Mouse (Mus musculus) gastrocnemius, postnatal 36 days (tissue): ENCODE results near the gene Dis3. TPM values are rescaled to one million over a fixed set of nuclear protein-coding genes. Genes with fewer than 3 reads are reported as not detected.
A peak's percentile ranks its signal among the peaks of the same experiment; 100 is the strongest.

Source experiments
- DNase-seq, 2 experiments: peaks; one replicate each; pipeline ENCODE4 v3.0.0; 2022
- intact Hi-C: fragments of 180-260 bp; cut with DNase I; formaldehyde crosslinking; loops from one replicate; pipeline ENCODE4 v1.15.1; 2025
- long read RNA-seq, 2 experiments: library from polyadenylated mRNA; stranded (forward); transcript quantifications; one replicate each; pipeline ENCODE4 v2.0.0; 2021
- total RNA-seq, 2 experiments: library from RNA; stranded (reverse); gene quantifications; 2 replicates each; pipeline ENCODE4 v1.2.3; 2021

Gene Dis3
- total RNA-seq, result 10 to 100 TPM in 1 of 2 experiments, 1 to 10 TPM in 1; 8.1 to 12.0 TPM
- long read RNA-seq, experiment 1, full-length matches to known transcripts, result 2 of 2 reads
- long read RNA-seq, experiment 1, partial matches to known transcripts, result 0 of 2 reads
- long read RNA-seq, experiment 1, other reads (novel, unspliced or antisense), result 0 of 2 reads
- long read RNA-seq, experiment 2, full-length matches to known transcripts, result 3 of 6 reads
- long read RNA-seq, experiment 2, partial matches to known transcripts, result 0 of 6 reads
- long read RNA-seq, experiment 2, other reads (novel, unspliced or antisense), result 3 of 6 reads

- DNase-seq, result peak; percentile 97 to 98
- intact Hi-C loops, result no loop called here
These were observed at the start of gene Dis3, which contains the start of gene Pibf1 for GRCm38 (mm10) chr14:99099267-99099966. Gene Dis3, minus strand, starts transcription at chr14:99099770. Gene Pibf1, plus strand, starts transcription at chr14:99099424.

GRCm38 (mm10) chr14:99146841-99147240 is 47.3 kb upstream of the Dis3 start:
- DNase-seq, result no peak
- intact Hi-C loops, result no loop called here

- intact Hi-C loops, result loop anchor here (5.0 kb wide), 1 partner anchor 750 kb away; no protein-coding TSS in a partner anchor
- DNase-seq, result peak; percentile 65 to 73
These were observed 42.4 kb upstream of the Dis3 start for GRCm38 (mm10) chr14:99141786-99142633.

GRCm38 (mm10) chr14:99140036-99140435 is 40.5 kb upstream of the Dis3 start:
- no peak for DNase-seq
- intact Hi-C loops, result loop anchor here (5.0 kb wide), 1 partner anchor 752 kb away; no protein-coding TSS in a partner anchor

GRCm38 (mm10) chr14:99136297-99136696 is 36.7 kb upstream of the Dis3 start:
- no peak for DNase-seq
- intact Hi-C loops, result no loop called here

- no peak for DNase-seq
- intact Hi-C loops, result no loop called here
These were observed 36.2 kb upstream of the Dis3 start for GRCm38 (mm10) chr14:99135761-99136160.

GRCm38 (mm10) chr14:99134048-99134447 is 34.5 kb upstream of the Dis3 start:
- no peak for DNase-seq
- intact Hi-C loops, result no loop called here

GRCm38 (mm10) chr14:99129050-99129449 is 29.5 kb upstream of the Dis3 start:
- intact Hi-C loops, result no loop called here
- no peak for DNase-seq

GRCm38 (mm10) chr14:99127509-99127908 is 27.9 kb upstream of the Dis3 start:
- intact Hi-C loops, result no loop called here
- DNase-seq, result no peak

GRCm38 (mm10) chr14:99126713-99127112 is 27.1 kb upstream of the Dis3 start:
- DNase-seq, result no peak
- intact Hi-C loops, result no loop called here

GRCm38 (mm10) chr14:99124076-99124475 is 24.5 kb upstream of the Dis3 start:
- intact Hi-C loops, result no loop called here
- DNase-seq, result no peak

- DNase-seq, result no peak
- intact Hi-C loops, result no loop called here
These were observed 22.2 kb upstream of the Dis3 start for GRCm38 (mm10) chr14:99121584-99122339.

GRCm38 (mm10) chr14:99117576-99117975 is 18.0 kb upstream of the Dis3 start:
- intact Hi-C loops, result no loop called here
- no peak for DNase-seq

- DNase-seq, result no peak
- intact Hi-C loops, result no loop called here
These were observed 9.2 kb upstream of the Dis3 start for GRCm38 (mm10) chr14:99108762-99109161.

- DNase-seq, result no peak
- intact Hi-C loops, result no loop called here
These were observed 8.1 kb upstream of the Dis3 start for GRCm38 (mm10) chr14:99107631-99108187.

- no peak for DNase-seq
- intact Hi-C loops, result no loop called here
These were observed 7.1 kb upstream of the Dis3 start for GRCm38 (mm10) chr14:99106671-99107070.

- intact Hi-C loops, result loop anchor here (5.0 kb wide), 1 partner anchor 57 kb away; the partner anchor contains the start of genes Bora and Mzt1
- no peak for DNase-seq
These were observed 5.1 kb upstream of the Dis3 start for GRCm38 (mm10) chr14:99104542-99105123.

GRCm38 (mm10) chr14:99103050-99103449 is 3.5 kb upstream of the Dis3 start:
- intact Hi-C loops, result loop anchor here (5.0 kb wide), 1 partner anchor 56 kb away; the partner anchor contains the start of genes Bora and Mzt1
- DNase-seq, result no peak

GRCm38 (mm10) chr14:99099967-99100587 is 507 bp upstream of the Dis3 start:
- intact Hi-C loops, result loop anchor here (5.0 kb wide), 1 partner anchor 53 kb away; the partner anchor contains the start of genes Bora and Mzt1
- DNase-seq, result no peak
